Mouse (Mus musculus): ENCODE measurements around the gene Klk7.

Gene Klk7

DNA sequence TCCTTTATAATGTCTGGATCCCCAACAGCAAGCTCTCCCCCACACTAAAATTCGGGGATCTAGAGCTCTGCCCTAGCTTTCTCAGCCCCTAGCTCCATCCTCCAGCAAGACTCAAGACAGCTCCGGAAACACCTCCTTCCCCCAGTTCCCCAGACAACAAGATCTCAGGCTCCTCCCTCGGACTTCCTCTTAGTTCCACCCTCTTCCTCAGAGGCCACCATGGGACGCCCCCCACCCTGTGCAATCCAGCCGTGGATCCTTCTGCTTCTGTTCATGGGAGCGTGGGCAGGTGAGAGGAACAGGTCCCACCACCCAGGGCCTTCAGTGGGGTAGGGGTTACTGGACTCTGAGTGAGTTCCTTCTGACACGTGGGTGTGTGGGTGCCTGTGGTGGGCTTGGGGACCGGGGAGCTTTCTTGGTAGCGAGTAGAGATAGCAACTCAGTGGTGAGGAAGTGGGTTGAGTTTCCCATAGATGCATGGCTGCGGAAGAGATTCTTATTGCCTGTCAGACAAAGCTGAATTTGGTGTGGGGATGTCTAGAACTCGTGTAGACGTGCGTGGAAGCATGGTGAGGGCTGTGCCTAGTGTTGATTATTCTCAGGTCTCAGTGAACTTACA lies 13.1 kb upstream of the Klk7 start:
- no peak for DNase-seq

DNA sequence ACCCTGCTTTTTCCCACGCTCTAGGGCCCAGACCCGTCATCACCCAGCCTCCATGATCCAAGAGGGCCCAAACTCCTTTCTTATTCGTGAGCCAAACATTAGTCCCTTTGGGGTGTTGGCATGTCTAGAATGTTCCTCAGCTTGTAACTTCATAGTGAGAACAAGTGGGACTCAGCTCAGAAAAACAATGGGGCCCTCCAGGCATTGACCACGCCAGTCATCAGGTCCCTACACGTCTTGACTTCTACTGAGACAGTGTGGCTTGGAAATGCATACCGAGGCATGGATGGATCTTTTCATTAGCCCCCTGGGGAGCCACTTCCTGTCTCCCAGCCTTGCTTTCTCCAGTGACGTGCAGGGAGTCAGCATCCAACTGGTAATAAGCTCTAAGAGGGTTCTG lies 11.2 kb upstream of the Klk7 start:
- no peak for DNase-seq

- no peak for DNase-seq
These were observed 4.1 kb downstream of the Klk7 start for GRCm38 (mm10) chr7:43815211-43815610.

GRCm38 (mm10) chr7:43816746-43817145 lies 5.7 kb downstream of the Klk7 start:
- no peak for DNase-seq

- DNase-seq, result no peak
These were observed 10.5 kb downstream of the Klk7 start for GRCm38 (mm10) chr7:43821581-43821980.

GRCm38 (mm10) chr7:43824199-43824598 lies 13.1 kb downstream of the Klk7 start, which contains the start of gene Klk6:
Gene Klk6 (plus strand): TSS chr7:43824499.
- DNase-seq, result no peak

DNA sequence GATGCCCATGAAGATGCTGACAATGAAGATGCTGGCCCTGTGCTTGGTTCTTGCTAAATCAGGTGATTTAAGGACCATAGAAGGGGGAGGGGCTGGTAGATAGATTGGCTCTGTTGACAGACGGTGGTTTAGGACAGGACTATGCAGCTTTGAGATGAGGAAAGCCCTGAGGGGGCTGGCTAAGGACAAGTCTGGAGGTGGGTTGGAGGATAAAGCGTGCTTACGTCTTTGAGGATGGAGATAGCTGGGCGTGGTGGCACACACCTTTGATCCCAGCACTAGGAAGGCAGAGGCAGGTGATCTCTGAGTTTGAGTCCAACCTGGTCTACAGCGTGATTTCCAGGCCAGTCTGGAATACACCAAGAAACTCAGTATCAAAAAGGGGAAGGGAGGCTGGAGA lies 15.0 kb downstream of the Klk7 start:
- DNase-seq, result no peak

DNA sequence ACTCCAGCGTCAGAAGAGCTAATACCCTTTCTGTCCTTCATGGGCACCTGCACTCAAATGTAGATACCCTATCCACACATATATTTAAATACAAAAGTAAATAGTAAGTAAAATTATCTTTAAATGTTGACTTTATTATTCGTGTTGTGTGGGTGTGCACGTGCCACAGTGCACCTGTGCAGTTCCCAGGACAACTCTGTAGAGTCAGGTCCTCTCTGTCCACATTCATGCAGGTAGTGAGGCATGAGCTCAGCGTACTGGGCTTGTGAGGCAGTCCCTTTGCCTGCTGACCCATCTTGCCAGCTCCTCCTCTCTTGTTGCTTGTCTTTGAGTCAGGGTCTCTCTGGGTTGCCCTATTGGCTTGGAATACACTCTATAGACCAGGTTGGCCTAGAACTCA lies 16.6 kb downstream of the Klk7 start:
- no peak for DNase-seq

DNA sequence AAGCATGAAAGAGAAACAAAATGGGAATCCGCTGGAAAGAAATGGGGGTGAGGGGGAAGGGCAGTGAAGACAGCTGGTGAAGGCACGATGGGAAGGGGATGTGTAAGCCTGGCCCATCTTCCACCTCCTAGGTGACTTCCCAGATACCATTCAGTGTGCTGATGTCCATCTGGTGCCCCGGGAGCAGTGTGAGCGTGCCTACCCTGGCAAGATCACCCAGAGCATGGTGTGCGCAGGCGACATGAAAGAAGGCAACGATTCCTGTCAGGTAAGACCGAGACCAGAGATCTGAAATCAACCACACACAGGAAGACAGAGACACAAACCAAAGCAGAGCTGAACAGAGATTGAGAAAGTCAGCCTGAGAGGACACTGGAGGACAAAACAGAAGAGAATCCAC lies 17.9 kb downstream of the Klk7 start:
- no peak for DNase-seq

- DNase-seq, result no peak
These were observed 30.6 kb downstream of the Klk7 start, which contains the start of gene Klk5 for GRCm38 (mm10) chr7:43841701-43842100. Gene Klk5 (plus strand): TSS chr7:43841971.

DNA sequence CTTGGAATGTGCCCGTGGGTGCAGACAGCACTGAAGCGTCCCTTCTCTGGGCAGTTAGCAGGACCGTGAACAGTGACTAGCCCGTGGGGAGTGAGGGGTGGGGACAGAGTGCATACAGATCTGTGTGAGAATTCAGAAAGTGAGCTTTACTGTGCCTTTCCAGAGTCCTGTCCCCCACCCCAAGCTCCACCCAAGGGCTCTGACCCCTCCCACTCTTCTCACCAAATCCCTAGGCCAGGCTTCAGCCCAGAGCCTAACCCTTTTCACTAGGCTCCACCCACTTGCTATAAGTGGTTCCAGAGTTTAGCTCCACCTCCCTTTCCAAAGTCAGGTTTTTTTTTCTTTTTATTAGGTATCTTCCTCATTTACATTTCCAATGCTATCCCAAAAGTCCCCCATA lies 32.7 kb downstream of the Klk7 start:
- no peak for DNase-seq

GRCm38 (mm10) chr7:43851616-43852015 lies 40.5 kb downstream of the Klk7 start:
- DNase-seq, result no peak

DNA sequence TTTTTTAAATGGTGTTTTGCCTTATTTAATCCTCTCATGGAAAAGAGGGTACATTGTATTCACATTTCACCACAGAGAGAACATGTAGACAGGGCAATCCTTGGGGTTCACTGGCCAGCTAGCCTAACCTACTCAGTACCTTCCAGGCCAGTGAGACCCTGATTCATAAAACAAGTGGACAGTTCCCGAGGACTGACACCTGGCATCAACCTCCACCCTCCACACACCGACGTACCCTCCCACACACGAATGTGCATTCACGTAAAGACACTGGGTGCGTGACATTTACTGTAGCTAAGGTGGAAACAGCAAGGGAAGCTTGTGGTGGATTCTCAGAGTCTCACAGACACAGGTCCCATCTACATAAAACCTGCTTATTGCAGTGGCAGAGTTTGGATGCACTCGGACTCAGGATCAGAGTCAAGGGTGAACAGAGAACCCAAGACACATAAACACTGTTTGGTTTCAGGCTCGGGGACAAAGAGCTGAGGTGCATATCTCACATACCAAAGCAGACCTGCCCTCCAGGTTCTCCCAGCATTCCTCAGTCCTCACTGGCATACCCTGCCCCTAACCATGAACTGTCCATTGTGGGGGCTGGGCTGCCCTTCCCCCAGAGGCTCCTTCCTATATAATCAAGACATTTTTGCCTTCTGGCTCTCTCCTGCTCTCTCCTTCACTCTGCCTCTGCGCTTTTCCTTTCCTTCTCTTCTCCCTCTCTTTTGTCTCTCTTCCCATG lies 43.7 kb downstream of the Klk7 start:
- DNase-seq, result no peak

DNA sequence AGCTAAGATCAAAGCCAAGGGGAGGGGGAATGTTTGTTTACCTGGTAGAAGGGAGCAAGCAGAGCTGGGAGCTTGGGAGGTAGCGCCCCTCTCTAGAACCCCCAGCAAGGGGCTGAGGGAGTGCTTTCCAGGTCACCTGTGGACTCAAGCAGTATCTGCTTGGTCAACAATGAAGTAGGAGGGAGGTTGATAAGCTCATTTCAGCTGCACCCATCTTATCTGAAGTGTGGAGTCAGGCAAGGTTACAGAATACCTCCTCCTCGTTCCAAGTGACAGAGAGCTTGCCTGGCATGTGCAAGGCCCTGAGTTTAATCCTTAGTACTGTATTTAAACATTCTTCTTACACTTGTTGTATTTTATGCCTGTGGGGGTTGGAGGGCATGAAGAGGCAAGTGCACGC lies 44.6 kb downstream of the Klk7 start:
- DNase-seq, result no peak

DNA sequence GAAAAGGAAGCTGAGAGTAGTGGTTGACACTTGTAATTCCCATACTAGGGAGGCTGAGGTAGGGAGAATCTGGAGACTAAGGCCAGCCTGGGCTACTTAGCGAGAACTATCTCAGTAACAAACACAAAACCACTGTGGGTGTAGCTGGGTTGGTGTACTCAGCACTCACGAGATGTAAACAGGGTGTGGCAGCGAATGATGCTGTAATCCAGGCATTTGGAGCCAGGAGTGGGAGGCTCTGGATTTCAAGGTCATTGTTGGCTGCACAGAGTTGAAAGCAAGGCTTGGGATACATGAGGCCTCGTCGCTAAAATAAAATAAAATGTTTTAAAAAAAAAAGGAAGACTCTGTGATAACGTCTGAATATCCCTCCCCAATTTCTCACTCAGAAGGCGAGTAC lies 45.2 kb downstream of the Klk7 start:
- DNase-seq, result no peak

DNA sequence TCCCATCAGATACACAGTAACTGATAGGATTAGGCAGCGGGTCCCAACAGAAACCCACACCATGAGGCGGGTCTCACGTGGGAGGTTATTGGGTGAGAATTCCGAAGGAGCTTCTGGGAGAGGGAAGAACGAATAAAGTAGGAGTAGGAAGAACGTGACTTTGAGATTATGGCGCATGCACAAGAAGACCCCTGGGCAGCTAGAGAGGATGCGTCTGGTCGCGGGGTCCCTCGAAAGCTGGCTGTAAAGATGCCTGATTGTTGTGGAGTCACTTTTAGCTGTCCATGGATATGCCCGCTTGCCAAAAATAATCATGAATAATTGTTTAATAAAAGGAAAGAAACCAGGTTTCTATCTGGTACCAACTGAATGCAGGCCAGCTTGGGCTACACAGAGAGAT lies 46.4 kb downstream of the Klk7 start:
- DNase-seq, result no peak

- no peak for DNase-seq
These were observed 49.3 kb downstream of the Klk7 start for GRCm38 (mm10) chr7:43860411-43860810.

Measured in right cerebral cortex, postnatal 14 days (tissue).